Mouse (Mus musculus) heart, embryonic 12.5 days (tissue): ENCODE results near the gene Nxnl1. TPM values are rescaled to one million over a fixed set of nuclear protein-coding genes. Genes with fewer than 3 reads are reported as not detected.

Experiments used
- ATAC-seq: fragments of 200-750 bp; cut with Nextera tagmentation; 2 replicates; pipeline ENCODE4 v1.8.0; 2017; ENCODE audit warnings: moderate TSS enrichment, moderate library complexity; ENCODE audit not compliant: insufficient number of reproducible peaks, low FRiP score
- H3K27ac ChIP-seq: fragments of 300-500 bp; sonication (generic); 2 replicates; pipeline ENCODE4 v1.5.1; 2016; ENCODE audit warnings: mild to moderate bottlenecking, moderate library complexity; ENCODE audit not compliant: poor library complexity, severe bottlenecking
- H3K27me3 ChIP-seq: fragments of 300-500 bp; sonication (generic); replicated peaks from 2 replicates; pipeline ENCODE4 v1.6.1; 2016; ENCODE audit warnings: mild to moderate bottlenecking, moderate library complexity
- H3K36me3 ChIP-seq: fragments of 300-500 bp; sonication (generic); 2 replicates; pipeline ENCODE4 v1.6.1; 2016; ENCODE audit warnings: mild to moderate bottlenecking, moderate library complexity
- H3K4me1 ChIP-seq: fragments of 300-500 bp; sonication (generic); replicated peaks from 2 replicates; pipeline ENCODE4 v1.6.1; 2016; ENCODE audit warnings: mild to moderate bottlenecking
- H3K4me2 ChIP-seq: fragments of 300-500 bp; sonication (generic); 2 replicates; pipeline ENCODE4 v1.6.1; 2016; ENCODE audit warnings: mild to moderate bottlenecking, moderate library complexity
- H3K4me3 ChIP-seq: fragments of 300-500 bp; sonication (generic); 2 replicates; pipeline ENCODE4 v1.5.1; 2016; ENCODE audit warnings: mild to moderate bottlenecking
- H3K9ac ChIP-seq: fragments of 300-500 bp; sonication (generic); 2 replicates; pipeline ENCODE4 v1.6.1; 2016; ENCODE audit warnings: mild to moderate bottlenecking, moderate library complexity
- H3K9me3 ChIP-seq: fragments of 300-500 bp; sonication (generic); replicated peaks from 2 replicates; pipeline ENCODE4 v1.6.1; 2016; ENCODE audit warnings: mild to moderate bottlenecking, moderate library complexity
- WGBS: fragments of 180-500 bp; shearing (Covaris S2); methylation state at CpG from one replicate; pipeline ENCODE4 v1.1.7; 2016; 5-methylcytosine and 5-hydroxymethylcytosine counted together
- polyA plus RNA-seq: library from polyadenylated mRNA; unstranded; fragments of >200 nt; fragmentation: Nextera tagmentation; extraction: Ambion mirVana; gene quantifications from 2 replicates; pipeline ENCODE4 v1.2.1, GENCODE M21; 2016

The Nxnl1 gene
- polyA plus RNA-seq, 1 experiment from 2014 or later, result not detected

- Histone ChIP-seq H3K4me2 (no peak overlapping the region), H3K9me3 (no peaks in the 10 kb centered on the region), H3K27me3 (peaks cover 32% of the 10 kb centered on the region), H3K27ac (no peak overlapping the region), H3K9ac (no peak overlapping the region), H3K4me1 (peaks cover 24% of the 10 kb centered on the region), H3K36me3 (peaks cover 4% of the 10 kb centered on the region), H3K4me3 (no peak overlapping the region)
- 81% methylated on average over 4 of the region's 4 CpGs for WGBS
- ATAC-seq, result no peak
Measured at GRCm38 (mm10) chr8:71596798-71597197, 30.4 kb upstream of the Nxnl1 start.

- H3K4me3 ChIP-seq, result no peak overlapping the region
- peaks cover 4% of the 10 kb centered on the region for H3K36me3 ChIP-seq
- peaks cover 24% of the 10 kb centered on the region for H3K4me1 ChIP-seq
- no peak overlapping the region for H3K9ac ChIP-seq
- no peak for ATAC-seq
- H3K27me3 ChIP-seq, result peaks cover 28% of the 10 kb centered on the region
- H3K27ac ChIP-seq, result no peak overlapping the region
- 50% methylated on average over 6 of the region's 6 CpGs for WGBS
- H3K9me3 ChIP-seq, result no peaks in the 10 kb centered on the region
- H3K4me2 ChIP-seq, result peak overlapping the region; percentile 11; the same call in 1 of the 2 replicates
Measured at GRCm38 (mm10) chr8:71596384-71596783, 30.0 kb upstream of the Nxnl1 start.

- ATAC-seq, result peak; percentile 30; the same call in 1 of the 2 replicates
- Histone ChIP-seq H3K27me3 (peaks cover 25% of the 10 kb centered on the region), H3K36me3 (peaks cover 4% of the 10 kb centered on the region), H3K27ac (no peak overlapping the region), H3K9me3 (no peaks in the 10 kb centered on the region), H3K4me2 (peak overlapping the region; percentile 11; the same call in 1 of the 2 replicates), H3K4me3 (no peak overlapping the region), H3K9ac (no peak overlapping the region), H3K4me1 (peaks cover 28% of the 10 kb centered on the region)
- WGBS, result 10% methylated on average over 27 of the region's 27 CpGs
Measured at GRCm38 (mm10) chr8:71595862-71596261, 29.5 kb upstream of the Nxnl1 start.

- Histone ChIP-seq H3K4me1 (peaks cover 32% of the 10 kb centered on the region), H3K4me3 (no peak overlapping the region), H3K4me2 (no peak overlapping the region), H3K36me3 (peaks cover 4% of the 10 kb centered on the region), H3K9ac (0 out of 2 replicates have a peak overlapping the region, but pooled peaks have one; percentile 7), H3K27ac (no peak overlapping the region), H3K9me3 (no peaks in the 10 kb centered on the region), H3K27me3 (peaks cover 9% of the 10 kb centered on the region)
- no peak for ATAC-seq
- WGBS, result 94% methylated on average over 4 of the region's 4 CpGs
Measured at GRCm38 (mm10) chr8:71594324-71594722, 27.9 kb upstream of the Nxnl1 start.

GRCm38 (mm10) chr8:71593556-71594323, 27.3 kb upstream of the Nxnl1 start:
- H3K4me1 ChIP-seq, result peaks cover 32% of the 10 kb centered on the region
- peaks cover 4% of the 10 kb centered on the region; the same call in 1 of the 2 replicates for H3K27me3 ChIP-seq
- H3K27ac ChIP-seq, result no peak overlapping the region
- 0 out of 2 replicates have a peak overlapping the region, but pooled peaks have one; percentile 7 for H3K9ac ChIP-seq
- ATAC-seq, result no peak
- WGBS, result 90% methylated on average over 8 of the region's 8 CpGs
- H3K36me3 ChIP-seq, result no peaks in the 10 kb centered on the region; the same call in 1 of the 2 replicates
- no peaks in the 10 kb centered on the region for H3K9me3 ChIP-seq
- H3K4me2 ChIP-seq, result peak overlapping the region; percentile 89; the same call in 1 of the 2 replicates
- H3K4me3 ChIP-seq, result no peak overlapping the region

GRCm38 (mm10) chr8:71592374-71593170, 26.2 kb upstream of the Nxnl1 start:
- Histone ChIP-seq H3K4me2 (peak overlapping the region; percentile 89), H3K27me3 (no peaks in the 10 kb centered on the region; the same call in 1 of the 2 replicates), H3K9ac (peak overlapping the region; percentile 84), H3K4me3 (peak overlapping the region; percentile 66), H3K9me3 (no peaks in the 10 kb centered on the region), H3K4me1 (peaks cover 32% of the 10 kb centered on the region), H3K36me3 (no peaks in the 10 kb centered on the region; the same call in 1 of the 2 replicates), H3K27ac (peak overlapping the region; percentile 97)
- ATAC-seq, result peak; percentile 75
- WGBS, result 5% methylated on average over 56 of the region's 60 CpGs

GRCm38 (mm10) chr8:71591471-71592373, 25.3 kb upstream of the Nxnl1 start, which contains the start of gene Pgls:
Gene Pgls (plus strand): TSS chr8:71592176.
- Histone ChIP-seq H3K9ac (peak within 1 kb of the TSS; percentile 84), H3K4me1 (peaks cover 32% of the 10 kb centered on the region), H3K4me3 (peak within 1 kb of the TSS; percentile 66), H3K4me2 (peak within 1 kb of the TSS; percentile 89), H3K9me3 (no peaks in the 10 kb centered on the region), H3K36me3 (peaks cover 1% of the 10 kb centered on the region; the same call in 1 of the 2 replicates), H3K27me3 (no peaks in the 10 kb centered on the region), H3K27ac (peak within 1 kb of the TSS; percentile 97)
- ATAC-seq, result peak; percentile 87
- WGBS, result under 1% methylated on average over 67 of the region's 71 CpGs

GRCm38 (mm10) chr8:71591017-71591416, 24.6 kb upstream of the Nxnl1 start:
- no peak overlapping the region; the same call in 1 of the 2 replicates for H3K27ac ChIP-seq

GRCm38 (mm10) chr8:71588762-71589161, 22.4 kb upstream of the Nxnl1 start:
- Histone ChIP-seq H3K9me3 (no peaks in the 10 kb centered on the region), H3K4me3 (no peak overlapping the region), H3K36me3 (peaks cover 28% of the 10 kb centered on the region), H3K27me3 (peaks cover 11% of the 10 kb centered on the region; the same call in 1 of the 2 replicates), H3K9ac (no peak overlapping the region), H3K4me1 (peaks cover 20% of the 10 kb centered on the region), H3K4me2 (no peak overlapping the region), H3K27ac (no peak overlapping the region)
- no peak for ATAC-seq
- WGBS, result 69% methylated on average over 3 of the region's 3 CpGs

More at GRCm38 (mm10) chr8:71591017-71591416, 24.6 kb upstream of the Nxnl1 start:
- H3K9ac ChIP-seq, result peak overlapping the region; percentile 84
- no peaks in the 10 kb centered on the region for H3K9me3 ChIP-seq
- ATAC-seq, result no peak
- H3K4me1 ChIP-seq, result peaks cover 28% of the 10 kb centered on the region
- no peaks in the 10 kb centered on the region for H3K27me3 ChIP-seq
- H3K4me3 ChIP-seq, result peak overlapping the region; percentile 66
- H3K4me2 ChIP-seq, result peak overlapping the region; percentile 89
- WGBS, result 27% methylated on average over 5 of the region's 5 CpGs
- peaks cover 6% of the 10 kb centered on the region for H3K36me3 ChIP-seq

GRCm38 (mm10) chr8:71586891-71587290, 20.5 kb upstream of the Nxnl1 start:
- H3K27me3 ChIP-seq, result peaks cover 11% of the 10 kb centered on the region; the same call in 1 of the 2 replicates
- H3K4me1 ChIP-seq, result peaks cover 8% of the 10 kb centered on the region
- ATAC-seq, result no peak
- H3K27ac ChIP-seq, result no peak overlapping the region
- H3K4me3 ChIP-seq, result no peak overlapping the region
- no peak overlapping the region for H3K4me2 ChIP-seq
- peaks cover 28% of the 10 kb centered on the region for H3K36me3 ChIP-seq
- H3K9ac ChIP-seq, result no peak overlapping the region
- H3K9me3 ChIP-seq, result no peaks in the 10 kb centered on the region
- 59% methylated on average over 2 of the region's 2 CpGs for WGBS
